Mouse (Mus musculus) cerebellum, adult 2 months (tissue): Measurements from ENCODE around the gene Zfp846. TPM values are rescaled to one million over a fixed set of nuclear protein-coding genes. Genes with fewer than 3 reads are reported as not detected.
"Not testable (repeated sequence)": the region's sequence is repeated elsewhere in the genome, so short reads cannot be mapped to it uniquely, and the experiment has no call there.

Experiments used
- DNase-seq, 2 experiments: peaks; one replicate each; pipeline ENCODE4 v3.0.0; 2021
- H3K27ac ChIP-seq: fragments of 200-500 bp; 2 replicates; pipeline ENCODE4 v1.5.1; 2012; ENCODE audit warnings: low read length, control low read depth, inconsistent platforms; ENCODE audit not compliant: insufficient read depth
- H3K27me3 ChIP-seq: fragments of 200-500 bp; 2 replicates; pipeline ENCODE4 v1.6.1; 2012; ENCODE audit warnings: inconsistent platforms, mild to moderate bottlenecking, low read length, moderate library complexity; ENCODE audit not compliant: control insufficient read depth, insufficient read depth
- H3K4me1 ChIP-seq: fragments of 200-500 bp; 2 replicates; pipeline ENCODE4 v1.6.1; 2011; ENCODE audit warnings: low read length; ENCODE audit not compliant: control insufficient read depth, insufficient read depth
- H3K4me3 ChIP-seq: fragments of 200-500 bp; replicated peaks from 2 replicates; pipeline ENCODE3; 2011; ENCODE audit warnings: mild to moderate bottlenecking, low read depth, low read length, control low read depth; ENCODE audit not compliant: insufficient read depth
- CTCF ChIP-seq: fragments of 200-500 bp; IDR thresholded peaks from 2 replicates; pipeline ENCODE4 v1.5.1; 2011; ENCODE audit warnings: low read depth, mild to moderate bottlenecking, control low read depth, low read length, moderate library complexity, borderline replicate concordance; ENCODE audit not compliant: insufficient read depth
- POLR2A ChIP-seq: fragments of 200-500 bp; IDR thresholded peaks from 2 replicates; pipeline ENCODE4 v1.6.1; 2011; ENCODE audit warnings: low read length, control low read depth, borderline replicate concordance; ENCODE audit not compliant: insufficient read depth
- WGBS: fragments of 180-500 bp; shearing (Covaris S2); methylation state at CpG from one replicate; pipeline ENCODE4 v1.1.7; 2018; 5-methylcytosine and 5-hydroxymethylcytosine counted together
- polyA plus RNA-seq: library from polyadenylated mRNA; depleted of rRNA; stranded (reverse); fragments of >200 nt; gene quantifications from 2 replicates; pipeline ENCODE4 v1.2.3, GENCODE M21; 2012

The Zfp846 gene
- polyA plus RNA-seq, 1 experiment, result 15.4 TPM

GRCm38 (mm10) chr9:20609831-20610464 is 28.9 kb downstream of the Zfp846 start:
- no peak for TF ChIP-seq CTCF
- no peak for TF ChIP-seq POLR2A
- Histone ChIP-seq H3K27me3 (no peaks in the 10 kb centered on the region), H3K4me1 (no peaks in the 10 kb centered on the region), H3K4me3 (no peak overlapping the region), H3K27ac (no peak overlapping the region)
- 86% methylated on average over 5 of the region's 5 CpGs for WGBS
- no peak for DNase-seq

- WGBS, result 85% methylated on average over 5 of the region's 5 CpGs
- Histone ChIP-seq H3K27ac (no peak overlapping the region), H3K4me3 (no peak overlapping the region), H3K4me1 (no peaks in the 10 kb centered on the region), H3K27me3 (no peaks in the 10 kb centered on the region)
- DNase-seq, result no peak
- no peak for TF ChIP-seq POLR2A
- TF ChIP-seq CTCF, result no peak
Observed at GRCm38 (mm10) chr9:20611976-20612375, 30.9 kb downstream of the Zfp846 start.

GRCm38 (mm10) chr9:20616685-20617084 is 35.6 kb downstream of the Zfp846 start:
- WGBS, result 85% methylated on average over 2 of the region's 2 CpGs
- Histone ChIP-seq H3K27me3 (no peaks in the 10 kb centered on the region), H3K4me3 (no peak overlapping the region), H3K4me1 (no peaks in the 10 kb centered on the region), H3K27ac (no peak overlapping the region)
- TF ChIP-seq POLR2A, result no peak
- no peak for TF ChIP-seq CTCF
- no peak for DNase-seq

- TF ChIP-seq CTCF (no peak), POLR2A (no peak)
- no peak for DNase-seq
- Histone ChIP-seq H3K4me1 (no peaks in the 10 kb centered on the region), H3K4me3 (no peak overlapping the region), H3K27ac (no peak overlapping the region), H3K27me3 (no peaks in the 10 kb centered on the region)
- WGBS, result 95% methylated on average over 2 of the region's 2 CpGs
Observed at GRCm38 (mm10) chr9:20631332-20631731, 50.2 kb downstream of the Zfp846 start.

GRCm38 (mm10) chr9:20635676-20636075 is 54.6 kb downstream of the Zfp846 start:
- H3K27me3 ChIP-seq, H3K4me3 ChIP-seq, DNase-seq, H3K4me1 ChIP-seq, H3K27ac ChIP-seq: not testable (repeated sequence)
- WGBS, result 98% methylated on average over 8 of the region's 8 CpGs

- no peaks in the 10 kb centered on the region for H3K4me1 ChIP-seq
- no peak overlapping the region for H3K4me3 ChIP-seq
- TF ChIP-seq CTCF (no peak), POLR2A (no peak)
- DNase-seq, result no peak
- no peak overlapping the region for H3K27ac ChIP-seq
- 85% methylated on average over 3 of the region's 3 CpGs for WGBS
- no peaks in the 10 kb centered on the region for H3K27me3 ChIP-seq
Observed at GRCm38 (mm10) chr9:20636256-20636655, 55.2 kb downstream of the Zfp846 start.

DNA sequence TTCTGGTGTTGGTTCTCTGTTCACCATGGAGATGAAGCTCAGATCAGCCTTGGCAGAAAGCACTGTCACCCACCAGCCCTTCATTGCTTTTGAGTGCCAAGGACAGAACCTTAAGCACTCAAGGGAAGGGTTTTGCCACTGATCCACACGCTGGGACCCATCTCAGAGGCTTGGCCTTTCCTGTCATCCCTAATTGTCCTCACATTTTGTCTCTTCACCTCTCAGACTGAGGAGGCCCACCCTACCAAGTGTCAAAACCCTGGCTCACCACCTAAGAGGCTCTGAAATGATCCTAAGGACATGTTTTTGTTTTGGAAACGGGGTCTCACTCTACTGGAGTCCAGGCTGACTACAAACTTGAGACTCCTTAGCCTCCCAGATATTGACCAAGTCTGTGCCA is 55.7 kb downstream of the Zfp846 start:
- TF ChIP-seq CTCF (no peak), POLR2A (no peak)
- Histone ChIP-seq H3K27me3 (no peaks in the 10 kb centered on the region), H3K27ac (no peak overlapping the region), H3K4me1 (no peaks in the 10 kb centered on the region), H3K4me3 (no peak overlapping the region)
- no peak for DNase-seq
- WGBS, result 86% methylated on average over 2 of the region's 2 CpGs

DNA sequence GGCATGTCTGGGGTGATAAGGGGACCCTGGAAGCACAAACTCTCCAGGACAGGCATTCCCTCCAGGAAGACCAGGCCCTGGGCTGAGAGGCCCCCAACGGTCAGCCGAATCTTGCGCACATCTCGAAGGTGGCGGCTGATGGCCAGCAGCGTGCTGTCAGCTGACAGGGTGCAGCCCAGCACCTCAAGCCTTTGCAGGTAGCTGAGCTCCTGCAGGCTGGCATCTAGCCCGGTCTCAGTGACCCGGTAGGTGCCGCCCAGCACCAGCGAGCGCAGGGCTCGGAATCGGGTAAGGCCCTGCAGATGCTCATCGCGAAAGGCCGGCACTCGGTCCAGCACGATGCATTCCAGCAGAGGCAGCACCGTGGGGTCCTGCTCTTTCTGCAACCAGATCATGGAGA is 57.5 kb downstream of the Zfp846 start:
- TF ChIP-seq CTCF, result no peak
- TF ChIP-seq POLR2A, result no peak
- H3K4me3 ChIP-seq, result no peak overlapping the region
- no peak for DNase-seq
- WGBS, result 92% methylated on average over 19 of the region's 19 CpGs
- no peaks in the 10 kb centered on the region for H3K27me3 ChIP-seq
- H3K27ac ChIP-seq, result no peak overlapping the region
- H3K4me1 ChIP-seq, result no peaks in the 10 kb centered on the region

DNA sequence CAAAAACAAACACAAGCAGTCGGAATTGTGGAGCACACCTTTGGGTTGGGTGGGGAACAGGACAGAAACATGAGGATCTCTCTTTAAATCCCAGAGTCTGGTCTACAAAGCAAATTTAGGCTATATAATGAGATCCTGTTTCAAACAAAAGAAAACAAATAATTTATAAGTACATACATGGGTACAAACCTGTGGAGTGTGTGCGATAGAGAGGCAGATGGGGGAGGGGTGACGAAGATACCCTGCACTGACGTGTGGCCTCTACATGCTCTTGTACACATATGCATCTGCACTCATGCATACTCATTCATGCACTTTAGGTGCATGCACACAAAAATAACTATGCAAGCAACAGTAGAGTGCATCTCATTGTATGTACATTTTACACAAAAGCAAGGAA is 58.4 kb downstream of the Zfp846 start:
- H3K27me3 ChIP-seq, result no peaks in the 10 kb centered on the region
- no peak overlapping the region for H3K27ac ChIP-seq
- DNase-seq, result no peak
- TF ChIP-seq POLR2A, result no peak
- no peak for TF ChIP-seq CTCF
- WGBS, result 86% methylated on average over 4 of the region's 4 CpGs
- H3K4me3 ChIP-seq, result no peak overlapping the region
- no peaks in the 10 kb centered on the region for H3K4me1 ChIP-seq
